Mouse (Mus musculus): ENCODE data around the gene Prr13.
A peak's percentile ranks its signal among the peaks of the same experiment; 100 is the strongest.

DNA sequence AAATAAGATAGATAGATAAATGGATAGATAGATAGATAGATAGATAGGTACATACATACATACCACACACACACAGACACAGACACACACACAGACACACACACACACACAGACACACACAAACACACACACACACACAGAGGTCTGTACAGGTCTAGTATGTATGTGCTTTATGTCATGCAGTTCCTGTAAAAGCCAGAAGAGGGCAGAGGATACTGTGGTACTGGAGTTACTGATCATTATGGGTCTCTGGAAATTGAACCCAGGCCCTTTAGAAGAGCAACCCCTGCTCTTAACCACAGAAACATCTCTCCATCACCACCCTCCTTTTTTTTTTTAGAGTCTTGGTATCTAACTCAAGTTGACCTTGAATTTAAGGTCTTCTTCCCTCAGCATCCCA lies 4.8 kb downstream of the Prr13 start:
- TF ChIP-seq CTCF (IDR thresholded peaks at IDR 0.05 in 2 of 3, conservative IDR thresholded peaks at IDR 0.05 in 1 of 3; ENCODE audit: control insufficient read depth in 1 of 3, insufficient read depth in 1 of 3, low read depth in 2 of 3, low read length in 3 of 3, poor library complexity in 1 of 3, severe bottlenecking in 1 of 3) (peak; percentile 10 to 71 (median 71); a peak in 4 of 6 replicates), POLR2A (IDR thresholded peaks at IDR 0.05; ENCODE audit: control insufficient read depth in 1 of 2, insufficient read depth in 1 of 2, low read depth in 1 of 2, low read length in 2 of 2, poor library complexity in 1 of 2) (no peak), ZNF384 (IDR thresholded peaks at IDR 0.05; ENCODE audit: low read depth, low read length) (no peak), EP300 (IDR thresholded peaks at IDR 0.05; ENCODE audit: low read depth in 1 of 2, low read length in 2 of 2) (no peak), CHD2 (IDR thresholded peaks at IDR 0.05; ENCODE audit: low read length) (no peak), USF2 (IDR thresholded peaks at IDR 0.05; ENCODE audit: borderline replicate concordance in 1 of 2, insufficient read depth in 1 of 2, low read depth in 1 of 2, low read length in 2 of 2) (no peak), MAZ (IDR thresholded peaks at IDR 0.05; ENCODE audit: low read depth, low read length) (no peak), E2F4 (IDR thresholded peaks at IDR 0.05; ENCODE audit: borderline replicate concordance, low read depth, low read length) (no peak), TAL1 (IDR thresholded peaks at IDR 0.05; ENCODE audit: low read length) (no peak), MAFK (IDR thresholded peaks at IDR 0.05; ENCODE audit: borderline replicate concordance, low read depth, low read length) (no peak), RAD21 (IDR thresholded peaks at IDR 0.05; ENCODE audit: low read depth, low read length) (peak; percentile 69), MYB (IDR thresholded peaks at IDR 0.05; ENCODE audit: low read depth, low read length) (no peak)

Data from MEL (cell line).